Mouse (Mus musculus) small intestine, adult 2 months (tissue): ENCODE data around the gene Ctla4.

Experiments
- CTCF ChIP-seq: fragments of 200-500 bp; IDR thresholded peaks from 2 replicates; pipeline ENCODE4 v1.5.1; 2012; ENCODE audit warnings: low read depth, mild to moderate bottlenecking, control low read depth, inconsistent platforms, low read length, moderate library complexity, mixed read lengths; ENCODE audit not compliant: insufficient replicate concordance, insufficient read length; ENCODE audit errors: extremely low read depth
- POLR2A ChIP-seq: fragments of 200-500 bp; IDR thresholded peaks from 2 replicates; pipeline ENCODE4 v1.6.1; 2012; ENCODE audit warnings: low read depth, mild to moderate bottlenecking, control low read depth, inconsistent platforms, low read length, moderate library complexity

GRCm38 (mm10) chr1:60865167-60865566 is 21.6 kb upstream of the Ctla4 start:
- TF ChIP-seq CTCF: no peak
- TF ChIP-seq POLR2A: no peak
